Mouse (Mus musculus) layer of hippocampus, postnatal 14 days (tissue): ENCODE measurements at regions not wholly inside any gene's neighbourhood (a gene's known extent, or its start where the extent isn't known, plus 50 kb on each side); places are given as distances from the start of the nearest gene placed in this dataset.

Source experiments
- DNase-seq, 2 experiments: peaks; one replicate each; pipeline ENCODE4 v3.0.0; 2021 to 2022; ENCODE audit warnings: low spot score in 2 of 2, mixed read lengths in 1 of 2

DNA sequence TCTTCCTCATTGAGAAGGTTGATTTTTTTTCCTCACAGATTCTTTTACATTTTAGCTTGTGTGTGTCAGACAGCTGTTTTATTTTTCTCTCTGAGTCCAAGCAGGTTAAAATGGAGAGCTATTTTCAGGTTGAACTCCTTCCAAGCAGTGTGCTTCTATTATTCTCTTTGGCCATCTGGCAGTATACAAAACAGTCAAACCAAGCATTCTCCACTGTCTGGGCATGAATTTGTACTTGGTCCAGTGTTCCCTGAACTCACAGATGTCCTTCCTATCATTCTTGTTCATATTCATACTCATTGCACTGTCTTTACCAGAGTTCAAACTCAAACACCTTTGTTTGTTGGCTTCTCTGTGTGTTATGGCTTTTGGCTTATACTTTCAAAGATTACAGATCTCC is 264.9 kb downstream of the Tex13c1 start:
- DNase-seq: peak in 1 of 2 experiments; percentile 0

DNA sequence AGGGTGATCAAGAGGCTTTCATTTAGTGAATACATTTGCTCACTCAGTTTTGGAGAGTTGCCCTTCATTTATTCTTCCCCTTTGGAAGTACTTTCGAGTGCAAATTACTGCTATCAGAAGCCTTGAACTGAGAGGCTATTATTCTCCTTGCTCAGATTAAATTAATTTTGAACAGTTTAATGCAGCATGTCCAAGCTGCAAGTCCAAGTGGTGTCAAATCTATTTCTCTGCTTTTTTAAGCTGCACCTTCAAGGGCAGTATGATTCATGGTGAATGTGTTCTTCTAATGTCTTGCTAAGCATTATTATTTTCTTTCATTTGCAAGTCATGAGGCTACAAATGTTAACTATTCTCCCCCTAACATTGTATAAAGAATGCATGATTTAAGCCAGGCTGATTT is 293.9 kb downstream of the Tex13c1 start:
- no peak for DNase-seq
